Mouse (Mus musculus): ENCODE measurements at regions not wholly inside any gene's neighbourhood (a gene's known extent, or its start where the extent isn't known, plus 50 kb on each side); places are given as distances from the start of the nearest gene placed in this dataset.
A peak's percentile ranks its signal among the peaks of the same experiment; 100 is the strongest.

- peak; percentile 55 for DNase-seq (ENCODE audit: low spot score)
Measured at GRCm38 (mm10) chr2:137821344-137821916, 434.9 kb upstream of the Btbd3 start.

- no peak for DNase-seq (ENCODE audit: low spot score)
Measured at GRCm38 (mm10) chr2:137814945-137815344, 441.4 kb upstream of the Btbd3 start.

GRCm38 (mm10) chr2:137808401-137809230 lies 447.7 kb upstream of the Btbd3 start:
- DNase-seq (ENCODE audit: low spot score): no peak

- no peak for DNase-seq (ENCODE audit: low spot score)
Measured at GRCm38 (mm10) chr2:137807594-137808295, 448.6 kb upstream of the Btbd3 start.

- DNase-seq (ENCODE audit: low spot score): no peak
Measured at GRCm38 (mm10) chr2:137794841-137795240, 461.5 kb upstream of the Btbd3 start.

GRCm38 (mm10) chr2:137784091-137784490 lies 472.3 kb upstream of the Btbd3 start:
- DNase-seq (ENCODE audit: low spot score): no peak

- DNase-seq (ENCODE audit: low spot score): no peak
Measured at GRCm38 (mm10) chr2:137777430-137777829, 478.9 kb upstream of the Btbd3 start.

- no peak for DNase-seq (ENCODE audit: low spot score)
Measured at GRCm38 (mm10) chr2:137764785-137765184, 491.6 kb upstream of the Btbd3 start.

GRCm38 (mm10) chr2:137759455-137759854 lies 496.9 kb upstream of the Btbd3 start:
- no peak for DNase-seq (ENCODE audit: low spot score)

GRCm38 (mm10) chr2:137758389-137758788 lies 498.0 kb upstream of the Btbd3 start:
- DNase-seq (ENCODE audit: low spot score): no peak

GRCm38 (mm10) chr2:137757231-137758212 lies 498.8 kb upstream of the Btbd3 start:
- no peak for DNase-seq (ENCODE audit: low spot score)

- DNase-seq (ENCODE audit: low spot score): no peak
Measured at GRCm38 (mm10) chr2:137756220-137756619, 500.1 kb upstream of the Btbd3 start.

GRCm38 (mm10) chr2:137754481-137754880 lies 501.9 kb upstream of the Btbd3 start:
- DNase-seq (ENCODE audit: low spot score): peak; percentile 18

GRCm38 (mm10) chr2:137732410-137732809 lies 524.0 kb upstream of the Btbd3 start:
- DNase-seq (ENCODE audit: low spot score): peak; percentile 22

GRCm38 (mm10) chr2:137730472-137730931 lies 525.9 kb upstream of the Btbd3 start:
- no peak for DNase-seq (ENCODE audit: low spot score)

- peak; percentile 55 for DNase-seq (ENCODE audit: low spot score)
Measured at GRCm38 (mm10) chr2:137729871-137730270, 526.5 kb upstream of the Btbd3 start.

GRCm38 (mm10) chr2:137729207-137729606 lies 527.2 kb upstream of the Btbd3 start:
- DNase-seq (ENCODE audit: low spot score): no peak

GRCm38 (mm10) chr2:137723651-137724050 lies 532.7 kb upstream of the Btbd3 start:
- DNase-seq (ENCODE audit: low spot score): no peak

- DNase-seq (ENCODE audit: low spot score): no peak
Measured at GRCm38 (mm10) chr2:137721767-137722424, 534.5 kb upstream of the Btbd3 start.

GRCm38 (mm10) chr2:137715891-137716290 lies 540.5 kb upstream of the Btbd3 start:
- DNase-seq (ENCODE audit: low spot score): no peak

- no peak for DNase-seq (ENCODE audit: low spot score)
Measured at GRCm38 (mm10) chr2:137706528-137706988, 549.8 kb upstream of the Btbd3 start.
